In the genomic region with DNA sequence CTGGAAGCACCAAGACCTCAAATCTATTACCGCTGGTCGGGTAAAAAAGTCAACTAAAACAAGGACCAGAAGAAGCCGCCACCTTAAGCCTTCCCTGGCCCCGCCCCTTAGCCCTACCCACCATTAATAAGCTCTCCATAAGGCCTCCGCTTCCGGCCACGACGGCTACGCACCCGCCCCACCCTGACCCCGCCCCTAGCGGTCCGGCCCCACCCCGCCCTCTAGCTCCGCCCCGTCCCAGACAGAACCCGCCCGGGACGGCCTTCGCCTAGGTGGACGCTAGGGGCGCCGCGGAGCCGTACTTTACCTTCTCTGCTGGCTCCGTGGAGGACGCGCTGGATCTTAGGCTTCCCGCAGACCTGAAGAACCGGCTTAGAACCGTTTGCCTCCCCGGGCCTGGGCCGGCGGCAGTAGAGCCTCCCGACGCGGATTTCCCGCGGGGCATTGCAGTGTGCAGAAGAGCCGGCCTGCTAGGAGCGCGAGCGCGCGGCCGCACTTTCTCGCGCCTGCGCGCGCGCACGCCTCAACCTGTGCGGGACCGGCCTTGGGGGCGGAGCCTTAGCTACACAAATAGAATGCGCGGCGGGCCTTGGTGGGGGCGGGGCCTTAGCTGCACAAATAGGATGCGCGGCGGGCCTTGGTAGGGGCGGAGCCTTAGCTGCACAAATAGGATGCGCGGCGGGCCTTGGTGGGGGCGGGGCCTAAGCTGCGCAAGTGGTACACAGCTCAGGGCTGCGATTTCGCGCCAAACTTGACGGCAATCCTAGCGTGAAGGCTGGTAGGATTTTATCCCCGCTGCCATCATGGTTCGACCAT, we compare ENCODE assay signal across 8 mouse cellular contexts. TPM values are rescaled to one million over a fixed set of nuclear protein-coding genes. Genes with fewer than 3 reads are reported as not detected.
A peak's percentile ranks its signal among the peaks of the same experiment; 100 is the strongest.
DNase-seq lines count a peak whose midpoint lies in the region; ATAC-seq and TF ChIP-seq lines count a peak whose summit lies in the region.

A gene (plus strand): TSS at position 271 of the 816 bp plus-strand sequence.
A gene (minus strand): TSS at position 548 of the 816 bp plus-strand sequence.

- no peak for TF ChIP-seq EP300 in liver, embryonic 14.5 days (IDR thresholded peaks at IDR 0.05; ENCODE audit: low read depth)
- no peak for TF ChIP-seq EP300 in stomach, postnatal 0 days (optimal IDR thresholded peaks at IDR 0.05)

- H3K9ac ChIP-seq in heart, embryonic 15.5 days, result peak within 1 kb of the TSS; percentile 86
- peak within 1 kb of the TSS; percentile 70 for H3K9ac ChIP-seq in liver, embryonic 14.5 days (replicated peaks)
- H3K9ac ChIP-seq in neural tube, embryonic 11.5 days (ENCODE audit: low read length), result peak within 1 kb of the TSS; percentile 65
- H3K9ac ChIP-seq in stomach, postnatal 0 days (ENCODE audit: low read length), result peak within 1 kb of the TSS; percentile 73

- ATAC-seq in heart, embryonic 15.5 days (replicated peaks; ENCODE audit: insufficient number of reproducible peaks, insufficient read depth, low FRiP score, low read depth), result peak; percentile 98
- ATAC-seq in liver, embryonic 14.5 days (ENCODE audit: insufficient read depth), result peak; percentile 93
- ATAC-seq in neural tube, embryonic 11.5 days (ENCODE audit: insufficient read depth, low FRiP score, low TSS enrichment), result peak; percentile 98
- peak; percentile 96 for ATAC-seq in stomach, postnatal 0 days (ENCODE audit: low FRiP score, low TSS enrichment)

- no peaks in the 10 kb centered on the region for H3K9me3 ChIP-seq in forebrain, embryonic 10.5 days
- no peaks in the 10 kb centered on the region for H3K9me3 ChIP-seq in heart, embryonic 15.5 days (replicated peaks)
- no peaks in the 10 kb centered on the region for H3K9me3 ChIP-seq in liver, embryonic 14.5 days (ENCODE audit: control insufficient read depth, low read length)
- H3K9me3 ChIP-seq in neural tube, embryonic 11.5 days (ENCODE audit: control insufficient read depth, low read length), result no peaks in the 10 kb centered on the region
- H3K9me3 ChIP-seq in stomach, postnatal 0 days (ENCODE audit: control insufficient read depth, low read length), result no peaks in the 10 kb centered on the region

- H3K27ac ChIP-seq in forebrain, embryonic 10.5 days, result peak within 1 kb of the TSS; percentile 95
- peak within 1 kb of the TSS; percentile 98 for H3K27ac ChIP-seq in heart, embryonic 15.5 days
- H3K27ac ChIP-seq in liver, embryonic 14.5 days, result peak within 1 kb of the TSS; percentile 46
- H3K27ac ChIP-seq in neural tube, embryonic 11.5 days (ENCODE audit: low read depth, low read length), result peak within 1 kb of the TSS; percentile 67
- H3K27ac ChIP-seq in stomach, postnatal 0 days (replicated peaks), result peak within 1 kb of the TSS; percentile 92

- peak; percentile 91 for TF ChIP-seq CTCF in liver, embryonic 14.5 days (IDR thresholded peaks at IDR 0.05; ENCODE audit: low read depth)
- TF ChIP-seq CTCF in stomach, postnatal 0 days (IDR thresholded peaks at IDR 0.05; ENCODE audit: low read depth), result peak; percentile 85

- peak within 1 kb of the TSS; percentile 100 for H3K4me2 ChIP-seq in heart, embryonic 15.5 days
- H3K4me2 ChIP-seq in liver, embryonic 14.5 days (ENCODE audit: low read depth), result peak within 1 kb of the TSS; percentile 68
- peak within 1 kb of the TSS; percentile 87 for H3K4me2 ChIP-seq in neural tube, embryonic 11.5 days (ENCODE audit: low read depth)
- peak within 1 kb of the TSS; percentile 100 for H3K4me2 ChIP-seq in stomach, postnatal 0 days (replicated peaks; ENCODE audit: low read depth)

- H3K4me3 ChIP-seq in forebrain, embryonic 10.5 days, result peak within 1 kb of the TSS; percentile 83
- H3K4me3 ChIP-seq in heart, embryonic 15.5 days, result peak within 1 kb of the TSS; percentile 93
- H3K4me3 ChIP-seq in liver, embryonic 14.5 days (ENCODE audit: insufficient read depth in 1 of 2, low read depth in 2 of 2, low read length in 2 of 2), result peak within 1 kb of the TSS; percentile 68 to 89
- peak within 1 kb of the TSS; percentile 61 for H3K4me3 ChIP-seq in neural tube, embryonic 11.5 days (ENCODE audit: low read depth, low read length)
- H3K4me3 ChIP-seq in stomach, postnatal 0 days (ENCODE audit: low read depth, low read length), result peak within 1 kb of the TSS; percentile 74

- peak; percentile 96 to 98 for DNase-seq in CD8-positive naive resting alpha-beta T cell, adult 2 months (ENCODE audit: low read depth in 2 of 2, low spot score in 2 of 2)
- DNase-seq in c-Kit-positive CD71-negative TER-119-negative erythroid progenitor cells, embryonic 14.5 days (ENCODE audit: low read depth), result peak; percentile 93
- peak; percentile 99 for DNase-seq in forebrain, embryonic 10.5 days (ENCODE audit: extremely low spot score, low spot score)
- DNase-seq in kidney, postnatal 25 days, result peak; percentile 99
- peak; percentile 96 to 98 (median 97) for DNase-seq in liver, embryonic 14.5 days (ENCODE audit: low read depth in 3 of 3, low spot score in 3 of 3)
- peak; percentile 99 for DNase-seq in neural tube, embryonic 11.5 days (ENCODE audit: low spot score)
- peak; percentile 99 for DNase-seq in stomach, postnatal 0 days (ENCODE audit: low spot score)

- H3K36me3 ChIP-seq in forebrain, embryonic 10.5 days (replicated peaks), result peaks cover 60% of the 10 kb centered on the region
- H3K36me3 ChIP-seq in heart, embryonic 15.5 days, result peaks cover 9% of the 10 kb centered on the region
- H3K36me3 ChIP-seq in liver, embryonic 14.5 days (replicated peaks; ENCODE audit: control insufficient read depth, insufficient read depth, low read depth), result peaks cover 17% of the 10 kb centered on the region
- no peaks in the 10 kb centered on the region; the same call in 1 of the 2 replicates for H3K36me3 ChIP-seq in neural tube, embryonic 11.5 days (ENCODE audit: control insufficient read depth, insufficient read depth, low read length)
- 0 out of 2 replicates have a peak, but pooled peaks cover 2% of the 10 kb centered on the region for H3K36me3 ChIP-seq in stomach, postnatal 0 days (ENCODE audit: control insufficient read depth, insufficient read depth, low read length)

- H3K4me1 ChIP-seq in forebrain, embryonic 10.5 days, result peaks cover 34% of the 10 kb centered on the region
- H3K4me1 ChIP-seq in heart, embryonic 15.5 days (replicated peaks), result peaks cover 19% of the 10 kb centered on the region
- H3K4me1 ChIP-seq in liver, embryonic 14.5 days (replicated peaks; ENCODE audit: control insufficient read depth in 2 of 2, insufficient read depth in 2 of 2, low read length in 1 of 2), result peaks cover 2 to 18% of the 10 kb centered on the region in 2 experiments; a peak in 3 of 4 replicates
- H3K4me1 ChIP-seq in neural tube, embryonic 11.5 days (ENCODE audit: control insufficient read depth, insufficient read depth, low read length), result peaks cover 5% of the 10 kb centered on the region; the same call in 1 of the 2 replicates
- H3K4me1 ChIP-seq in stomach, postnatal 0 days (replicated peaks; ENCODE audit: control insufficient read depth, insufficient read depth), result no peaks in the 10 kb centered on the region

- under 1% methylated on average over 76 of the region's 76 CpGs for WGBS in forebrain, embryonic 10.5 days
- WGBS in heart, embryonic 15.5 days, result under 1% methylated on average over 76 of the region's 76 CpGs
- under 1% methylated on average over 76 of the region's 76 CpGs for WGBS in liver, embryonic 14.5 days (ENCODE audit: insufficient replicate concordance)
- WGBS in neural tube, embryonic 11.5 days, result 0% methylated on average over 72 of the region's 76 CpGs
- WGBS in stomach, postnatal 0 days, result under 1% methylated on average over 71 of the region's 76 CpGs

- no peaks in the 10 kb centered on the region for H3K27me3 ChIP-seq in forebrain, embryonic 10.5 days (ENCODE audit: poor library complexity, severe bottlenecking)
- H3K27me3 ChIP-seq in heart, embryonic 15.5 days, result no peaks in the 10 kb centered on the region
- no peaks in the 10 kb centered on the region for H3K27me3 ChIP-seq in liver, embryonic 14.5 days (ENCODE audit: control insufficient read depth, insufficient read depth, low read length)
- no peaks in the 10 kb centered on the region for H3K27me3 ChIP-seq in neural tube, embryonic 11.5 days (ENCODE audit: control insufficient read depth, insufficient read depth, low read length)
- no peaks in the 10 kb centered on the region for H3K27me3 ChIP-seq in stomach, postnatal 0 days (ENCODE audit: control insufficient read depth, insufficient read depth, low read length)

RNA-seq across cellular contexts. Expression of the first gene that starts in this region (rescaled TPM):
- polyA plus RNA-seq in forebrain, embryonic 10.5 days (2016; fragmentation: Nextera tagmentation; extraction: Ambion mirVana), result 31.7 and 31.8 TPM in 2 replicates
- 9.5 and 10.2 TPM in 2 replicates for polyA plus RNA-seq in heart, embryonic 15.5 days (2015; fragmentation: Nextera tagmentation; extraction: Ambion mirVana)
- polyA plus RNA-seq in liver, embryonic 14.5 days (2012; rRNA removed), result 5.9 and 11.4 TPM in 2 replicates
- polyA plus RNA-seq in liver, embryonic 14.5 days (2014; fragmentation: Nextera tagmentation; extraction: Ambion mirVana), result 18.9 and 19.2 TPM in 2 replicates
- 19.8 and 21.2 TPM in 2 replicates for polyA plus RNA-seq in neural tube, embryonic 11.5 days (2014; fragmentation: Nextera tagmentation; extraction: Ambion mirVana)
- 5.4 and 5.5 TPM in 2 replicates for polyA plus RNA-seq in stomach, postnatal 0 days (2015; fragmentation: Nextera tagmentation; extraction: Ambion mirVana)

RNA-seq across cellular contexts. Expression of the second gene that starts in this region (rescaled TPM):
- 36.1 and 37.5 TPM in 2 replicates for polyA plus RNA-seq in forebrain, embryonic 10.5 days (2016; fragmentation: Nextera tagmentation; extraction: Ambion mirVana)
- 13.4 and 16.7 TPM in 2 replicates for polyA plus RNA-seq in heart, embryonic 15.5 days (2015; fragmentation: Nextera tagmentation; extraction: Ambion mirVana)
- 5.6 and 10.0 TPM in 2 replicates for polyA plus RNA-seq in liver, embryonic 14.5 days (2012; rRNA removed)
- 11.1 and 11.5 TPM in 2 replicates for polyA plus RNA-seq in liver, embryonic 14.5 days (2014; fragmentation: Nextera tagmentation; extraction: Ambion mirVana)
- polyA plus RNA-seq in neural tube, embryonic 11.5 days (2014; fragmentation: Nextera tagmentation; extraction: Ambion mirVana), result 38.8 and 39.7 TPM in 2 replicates
- polyA plus RNA-seq in stomach, postnatal 0 days (2015; fragmentation: Nextera tagmentation; extraction: Ambion mirVana), result 8.3 TPM in 2 replicates

Comparison
In these comparisons a context has a peak if more than half of its experiments do, and no peak if none do; other contexts are left out.
1. Peak in every context shown above with its lines: DNase-seq, ATAC-seq, H3K4me3 ChIP-seq and H3K27ac ChIP-seq.
2. H3K27ac ChIP-seq: peak in every context shown above with its lines; median percentile 98 in heart, embryonic 15.5 days; 95 in forebrain, embryonic 10.5 days; 92 in stomach, postnatal 0 days; 67 in neural tube, embryonic 11.5 days; 46 in liver, embryonic 14.5 days.